Mouse (Mus musculus): Measurements from ENCODE around the gene Gsg1l. TPM values are rescaled to one million over a fixed set of nuclear protein-coding genes. Genes with fewer than 3 reads are reported as not detected.

The Gsg1l gene
- polyA plus RNA-seq, 1 experiment: not detected

GRCm38 (mm10) chr7:126111230-126111629 lies 29.0 kb upstream of the Gsg1l start:
- Histone ChIP-seq H3K9me3 (replicated peaks; ENCODE audit: control insufficient read depth, insufficient read depth, low read length, poor library complexity, severe bottlenecking) (no peaks in the 10 kb centered on the region), H3K9ac (ENCODE audit: low read depth, poor library complexity, severe bottlenecking) (no peak overlapping the region), H3K4me1 (ENCODE audit: control insufficient read depth, insufficient read depth, low read length) (no peaks in the 10 kb centered on the region), H3K36me3 (ENCODE audit: control insufficient read depth, insufficient read depth, low read length, poor library complexity, severe bottlenecking) (peaks cover 68% of the 10 kb centered on the region), H3K27ac (ENCODE audit: insufficient read depth, low read length) (no peak overlapping the region), H3K4me3 (ENCODE audit: low read depth, low read length) (no peak overlapping the region), H3K27me3 (ENCODE audit: control insufficient read depth, insufficient read depth, low read length, poor library complexity, severe bottlenecking) (no peaks in the 10 kb centered on the region)
- TF ChIP-seq EP300 (IDR thresholded peaks at IDR 0.05; ENCODE audit: insufficient read depth, low read depth, low read length) (no peak), POLR2A (IDR thresholded peaks at IDR 0.05; ENCODE audit: insufficient read depth, low read length) (no peak), CTCF (IDR thresholded peaks at IDR 0.05; ENCODE audit: low read depth, low read length) (no peak)

- no peak for TF ChIP-seq EP300 (IDR thresholded peaks at IDR 0.05; ENCODE audit: insufficient read depth, low read depth, low read length)
- no peak for TF ChIP-seq CTCF (IDR thresholded peaks at IDR 0.05; ENCODE audit: low read depth, low read length)
These were observed 27.7 kb upstream of the Gsg1l start for GRCm38 (mm10) chr7:126109898-126110297.

DNA sequence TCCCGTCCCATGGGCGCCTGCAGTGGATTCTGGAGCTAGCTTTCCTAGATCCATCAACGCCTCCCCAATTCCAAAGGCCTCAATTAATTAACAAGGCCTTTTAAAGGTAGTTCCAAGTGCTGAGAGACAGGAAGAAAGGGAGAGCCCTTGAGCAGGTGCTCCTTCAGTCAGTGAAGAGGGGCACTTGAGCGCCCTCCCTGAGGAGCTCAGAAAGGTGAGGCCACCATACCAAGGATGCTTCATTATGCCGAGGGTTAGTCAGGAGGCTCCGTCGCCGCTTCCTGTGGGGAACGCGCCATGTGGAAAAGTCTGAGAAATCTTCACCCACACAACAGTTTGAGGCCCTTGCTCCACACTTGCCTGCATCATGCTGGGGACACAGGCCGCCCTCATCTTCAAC lies 18.2 kb upstream of the Gsg1l start:
- H3K9ac ChIP-seq (ENCODE audit: low read depth, poor library complexity, severe bottlenecking): no peak overlapping the region
- no peak overlapping the region for H3K4me3 ChIP-seq (ENCODE audit: low read depth, low read length)
- TF ChIP-seq POLR2A (IDR thresholded peaks at IDR 0.05; ENCODE audit: insufficient read depth, low read length) (no peak), EP300 (IDR thresholded peaks at IDR 0.05; ENCODE audit: insufficient read depth, low read depth, low read length) (no peak), CTCF (IDR thresholded peaks at IDR 0.05; ENCODE audit: low read depth, low read length) (no peak)
- no peaks in the 10 kb centered on the region for H3K27me3 ChIP-seq (ENCODE audit: control insufficient read depth, insufficient read depth, low read length, poor library complexity, severe bottlenecking)
- no peaks in the 10 kb centered on the region for H3K9me3 ChIP-seq (replicated peaks; ENCODE audit: control insufficient read depth, insufficient read depth, low read length, poor library complexity, severe bottlenecking)
- no peak overlapping the region for H3K27ac ChIP-seq (ENCODE audit: insufficient read depth, low read length)
- H3K4me1 ChIP-seq (ENCODE audit: control insufficient read depth, insufficient read depth, low read length): no peaks in the 10 kb centered on the region
- H3K36me3 ChIP-seq (ENCODE audit: control insufficient read depth, insufficient read depth, low read length, poor library complexity, severe bottlenecking): peaks cover 28% of the 10 kb centered on the region

More at GRCm38 (mm10) chr7:126109898-126110297, 27.7 kb upstream of the Gsg1l start:
- no peaks in the 10 kb centered on the region for H3K4me1 ChIP-seq (ENCODE audit: control insufficient read depth, insufficient read depth, low read length)
- H3K9ac ChIP-seq (ENCODE audit: low read depth, poor library complexity, severe bottlenecking): no peak overlapping the region
- peaks cover 70% of the 10 kb centered on the region for H3K36me3 ChIP-seq (ENCODE audit: control insufficient read depth, insufficient read depth, low read length, poor library complexity, severe bottlenecking)
- H3K27me3 ChIP-seq (ENCODE audit: control insufficient read depth, insufficient read depth, low read length, poor library complexity, severe bottlenecking): no peaks in the 10 kb centered on the region
- no peak overlapping the region for H3K27ac ChIP-seq (ENCODE audit: insufficient read depth, low read length)
- H3K9me3 ChIP-seq (replicated peaks; ENCODE audit: control insufficient read depth, insufficient read depth, low read length, poor library complexity, severe bottlenecking): no peaks in the 10 kb centered on the region
- H3K4me3 ChIP-seq (ENCODE audit: low read depth, low read length): no peak overlapping the region

DNA sequence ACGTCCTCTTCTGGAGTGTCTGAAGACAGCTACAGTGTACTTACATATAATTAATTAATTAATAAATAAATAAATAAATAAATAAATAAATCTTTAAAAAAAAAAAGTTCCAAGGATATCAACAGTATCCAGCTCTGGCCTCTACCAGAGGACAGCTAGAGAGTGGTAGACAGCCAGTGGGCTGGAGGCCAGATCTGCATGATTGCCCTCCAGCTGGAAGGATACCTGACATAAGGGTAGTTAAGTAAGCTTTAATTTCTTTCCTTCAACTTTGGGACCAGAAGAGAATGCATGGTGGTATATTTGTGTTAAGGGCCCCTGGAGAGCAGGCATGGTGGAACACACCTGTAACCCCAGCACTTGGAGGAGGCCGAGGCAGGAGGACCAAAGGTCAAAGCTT lies 17.6 kb upstream of the Gsg1l start:
- Histone ChIP-seq H3K36me3 (ENCODE audit: control insufficient read depth, insufficient read depth, low read length, poor library complexity, severe bottlenecking) (peaks cover 23% of the 10 kb centered on the region), H3K4me3 (ENCODE audit: low read depth, low read length) (no peak overlapping the region), H3K27me3 (ENCODE audit: control insufficient read depth, insufficient read depth, low read length, poor library complexity, severe bottlenecking) (no peaks in the 10 kb centered on the region), H3K4me1 (ENCODE audit: control insufficient read depth, insufficient read depth, low read length) (no peaks in the 10 kb centered on the region), H3K9ac (ENCODE audit: low read depth, poor library complexity, severe bottlenecking) (no peak overlapping the region), H3K27ac (ENCODE audit: insufficient read depth, low read length) (no peak overlapping the region), H3K9me3 (replicated peaks; ENCODE audit: control insufficient read depth, insufficient read depth, low read length, poor library complexity, severe bottlenecking) (no peaks in the 10 kb centered on the region)
- TF ChIP-seq CTCF (IDR thresholded peaks at IDR 0.05; ENCODE audit: low read depth, low read length) (no peak), EP300 (IDR thresholded peaks at IDR 0.05; ENCODE audit: insufficient read depth, low read depth, low read length) (no peak), POLR2A (IDR thresholded peaks at IDR 0.05; ENCODE audit: insufficient read depth, low read length) (no peak)

DNA sequence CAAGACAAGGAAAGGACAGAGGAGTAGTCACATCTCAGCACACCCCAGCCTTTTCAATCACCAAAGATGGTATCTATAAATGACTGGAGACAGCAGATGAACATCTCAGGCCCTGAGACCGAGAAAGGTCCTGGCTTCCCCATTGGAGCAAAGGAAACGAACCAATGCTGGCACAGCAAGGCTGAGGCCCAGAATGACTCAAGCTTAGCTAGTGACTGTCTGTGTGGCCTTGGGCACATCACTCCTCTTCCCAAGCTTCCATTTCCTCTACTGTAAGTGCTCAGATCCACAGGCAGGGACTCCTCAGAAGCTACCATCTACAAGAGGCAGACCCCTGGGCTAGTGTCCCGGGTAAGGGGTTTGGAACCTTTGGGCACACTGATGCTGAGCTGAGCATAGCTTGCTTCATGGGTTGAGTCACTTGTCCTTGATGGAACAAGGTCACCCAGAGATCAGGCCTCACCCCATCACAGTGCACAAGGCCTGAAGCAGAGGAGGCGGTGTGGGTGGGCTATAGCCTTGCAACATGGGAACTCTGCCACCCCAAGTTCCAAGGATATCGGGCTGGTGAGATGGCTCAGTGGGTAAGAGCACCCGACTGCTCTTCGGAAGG lies 17.1 kb upstream of the Gsg1l start:
- Histone ChIP-seq H3K27ac (ENCODE audit: insufficient read depth, low read length) (no peak overlapping the region), H3K9ac (ENCODE audit: low read depth, poor library complexity, severe bottlenecking) (no peak overlapping the region), H3K4me1 (ENCODE audit: control insufficient read depth, insufficient read depth, low read length) (no peaks in the 10 kb centered on the region), H3K9me3 (replicated peaks; ENCODE audit: control insufficient read depth, insufficient read depth, low read length, poor library complexity, severe bottlenecking) (no peaks in the 10 kb centered on the region), H3K4me3 (ENCODE audit: low read depth, low read length) (no peak overlapping the region), H3K36me3 (ENCODE audit: control insufficient read depth, insufficient read depth, low read length, poor library complexity, severe bottlenecking) (peaks cover 18% of the 10 kb centered on the region), H3K27me3 (ENCODE audit: control insufficient read depth, insufficient read depth, low read length, poor library complexity, severe bottlenecking) (no peaks in the 10 kb centered on the region)
- TF ChIP-seq CTCF (IDR thresholded peaks at IDR 0.05; ENCODE audit: low read depth, low read length) (no peak), EP300 (IDR thresholded peaks at IDR 0.05; ENCODE audit: insufficient read depth, low read depth, low read length) (no peak), POLR2A (IDR thresholded peaks at IDR 0.05; ENCODE audit: insufficient read depth, low read length) (no peak)

DNA sequence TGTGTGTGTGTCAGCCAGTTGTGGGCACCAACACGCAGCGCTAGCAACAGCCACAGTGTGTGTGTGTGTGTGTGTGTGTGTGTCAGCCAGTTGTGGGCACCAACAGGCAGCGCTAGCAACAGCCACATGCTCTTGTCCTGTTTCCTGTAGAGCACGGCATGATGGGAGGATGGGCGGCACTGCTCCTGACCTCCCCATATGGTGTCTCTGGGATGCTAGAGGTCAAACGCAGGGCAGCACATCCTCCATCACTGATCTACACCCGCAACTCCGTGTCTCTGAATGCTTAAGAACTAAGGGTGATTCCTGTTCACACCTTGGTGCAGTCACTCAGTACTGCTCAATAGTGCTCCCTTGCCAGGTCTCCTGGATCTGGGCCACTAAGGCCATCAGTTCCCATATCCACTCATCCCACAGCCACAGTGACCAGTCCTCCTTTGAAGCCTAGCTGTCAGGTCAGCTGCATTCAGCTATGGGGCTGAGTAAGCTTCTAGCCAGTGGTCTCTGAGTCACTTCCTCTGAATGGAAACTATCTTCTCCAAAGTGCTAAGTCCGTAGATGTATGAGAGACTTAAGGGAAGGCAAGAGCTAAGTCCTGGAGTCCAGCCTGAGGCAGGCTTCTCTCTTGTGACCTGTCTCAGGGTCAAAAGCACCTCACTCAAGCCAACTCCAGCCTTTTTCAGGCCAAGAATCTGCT lies 15.2 kb upstream of the Gsg1l start:
- Histone ChIP-seq H3K4me3 (ENCODE audit: low read depth, low read length) (no peak overlapping the region), H3K4me1 (ENCODE audit: control insufficient read depth, insufficient read depth, low read length) (no peaks in the 10 kb centered on the region), H3K9ac (ENCODE audit: low read depth, poor library complexity, severe bottlenecking) (no peak overlapping the region), H3K36me3 (ENCODE audit: control insufficient read depth, insufficient read depth, low read length, poor library complexity, severe bottlenecking) (peaks cover 5% of the 10 kb centered on the region; the same call in 1 of the 2 replicates), H3K27ac (ENCODE audit: insufficient read depth, low read length) (no peak overlapping the region), H3K9me3 (replicated peaks; ENCODE audit: control insufficient read depth, insufficient read depth, low read length, poor library complexity, severe bottlenecking) (no peaks in the 10 kb centered on the region), H3K27me3 (ENCODE audit: control insufficient read depth, insufficient read depth, low read length, poor library complexity, severe bottlenecking) (no peaks in the 10 kb centered on the region)
- TF ChIP-seq POLR2A (IDR thresholded peaks at IDR 0.05; ENCODE audit: insufficient read depth, low read length): no peak
- no peak for TF ChIP-seq EP300 (IDR thresholded peaks at IDR 0.05; ENCODE audit: insufficient read depth, low read depth, low read length)
- no peak for TF ChIP-seq CTCF (IDR thresholded peaks at IDR 0.05; ENCODE audit: low read depth, low read length)

All from ES-Bruce4 (cell line).